Mouse (Mus musculus) limb, embryonic 14.5 days (tissue): ENCODE data around the gene Fgfr2. TPM values are rescaled to one million over a fixed set of nuclear protein-coding genes. Genes with fewer than 3 reads are reported as not detected.

Experiments
- ATAC-seq: fragments of 200-750 bp; cut with Nextera tagmentation; 2 replicates; pipeline ENCODE4 v1.8.0; 2017; ENCODE audit warnings: low read depth, moderate number of reproducible peaks, moderate TSS enrichment; ENCODE audit not compliant: low FRiP score
- DNase-seq: peaks from one replicate; pipeline ENCODE4 v3.0.0-alpha.2; 2015; ENCODE audit warnings: low spot score
- H3K27ac ChIP-seq: fragments of 300-500 bp; sonication (generic); replicated peaks from 2 replicates; pipeline ENCODE4 v1.5.1; 2014; ENCODE audit warnings: low read depth, mild to moderate bottlenecking, low read length, moderate library complexity, mixed read lengths
- H3K27me3 ChIP-seq: fragments of 300-500 bp; sonication (generic); 2 replicates; pipeline ENCODE4 v1.6.1; 2014; ENCODE audit warnings: low read length, mixed read lengths; ENCODE audit not compliant: control insufficient read depth, insufficient read depth
- H3K36me3 ChIP-seq: fragments of 300-500 bp; sonication (generic); 2 replicates; pipeline ENCODE4 v1.6.1; 2014; ENCODE audit warnings: mild to moderate bottlenecking, low read length, moderate library complexity, mixed read lengths; ENCODE audit not compliant: control insufficient read depth, insufficient read depth
- H3K4me1 ChIP-seq: fragments of 300-500 bp; sonication (generic); 2 replicates; pipeline ENCODE4 v1.6.1; 2014; ENCODE audit warnings: antibody characterized with exemption, low read length, mixed read lengths; ENCODE audit not compliant: control insufficient read depth, insufficient read depth
- H3K4me2 ChIP-seq: fragments of 300-500 bp; sonication (generic); replicated peaks from 2 replicates; pipeline ENCODE4 v1.6.1; 2014; ENCODE audit warnings: low read depth, mild to moderate bottlenecking, low read length, moderate library complexity; ENCODE audit not compliant: severe bottlenecking
- H3K4me3 ChIP-seq: fragments of 300-500 bp; sonication (generic); replicated peaks from 2 replicates; pipeline ENCODE4 v1.5.1; 2014; ENCODE audit warnings: low read length
- H3K9ac ChIP-seq: fragments of 300-500 bp; sonication (generic); 2 replicates; pipeline ENCODE4 v1.6.1; 2014; ENCODE audit warnings: mild to moderate bottlenecking, low read depth, low read length, moderate library complexity; ENCODE audit not compliant: severe bottlenecking
- H3K9me3 ChIP-seq: fragments of 300-500 bp; sonication (generic); 2 replicates; pipeline ENCODE4 v1.6.1; 2016; ENCODE audit warnings: low read length; ENCODE audit not compliant: control insufficient read depth
- POLR2A ChIP-seq: fragments of 200-500 bp; IDR thresholded peaks from 2 replicates; pipeline ENCODE4 v1.8.0; 2012; ENCODE audit warnings: inconsistent platforms, mild to moderate bottlenecking, moderate library complexity, borderline replicate concordance; ENCODE audit not compliant: insufficient read depth, insufficient read length; ENCODE audit errors: extremely low read depth
- WGBS: fragments of 180-500 bp; shearing (Covaris S2); extraction: QIAGEN DNeasy Blood & Tissue Kit; methylation state at CpG from one replicate; pipeline ENCODE4 v1.1.7; 2014; 5-methylcytosine and 5-hydroxymethylcytosine counted together
- polyA plus RNA-seq, 2 experiments: library from polyadenylated mRNA; depleted of rRNA in 1 of 2; stranded (reverse) in 1 of 2; unstranded in 1 of 2; fragments of >200 nt; fragmentation: Nextera tagmentation in 1 of 2; extraction: Ambion mirVana in 1 of 2; gene quantifications; 2 replicates each; pipeline versions ENCODE4 v1.2.1 to v1.2.3; 2012 to 2014

Gene Fgfr2
- polyA plus RNA-seq, 2 experiments: 131 to 133 TPM

- no peaks in the 10 kb centered on the region for H3K9me3 ChIP-seq
- ATAC-seq (no peak), DNase-seq (no peak)
- H3K27me3 ChIP-seq: no peaks in the 10 kb centered on the region
- no peaks in the 10 kb centered on the region for H3K36me3 ChIP-seq
- no peak overlapping the region for H3K9ac ChIP-seq
- H3K27ac ChIP-seq: no peak overlapping the region
- no peak for TF ChIP-seq POLR2A
- H3K4me1 ChIP-seq: no peaks in the 10 kb centered on the region
- WGBS: 34% methylated on average over 4 of the region's 4 CpGs
- no peak overlapping the region for H3K4me2 ChIP-seq
- H3K4me3 ChIP-seq: no peak overlapping the region
These were observed 2516.2 kb downstream of the Fgfr2 start for GRCm38 (mm10) chr7:130606958-130607357.

- no peak overlapping the region for H3K4me2 ChIP-seq
- H3K4me1 ChIP-seq: no peaks in the 10 kb centered on the region
- no peaks in the 10 kb centered on the region for H3K27me3 ChIP-seq
- DNase-seq: no peak
- no peak for TF ChIP-seq POLR2A
- no peak overlapping the region for H3K4me3 ChIP-seq
- no peaks in the 10 kb centered on the region for H3K9me3 ChIP-seq
- no peak overlapping the region for H3K9ac ChIP-seq
- ATAC-seq: no peak
- H3K27ac ChIP-seq: no peak overlapping the region
- H3K36me3 ChIP-seq: no peaks in the 10 kb centered on the region
- 12% methylated on average over 6 of the region's 6 CpGs for WGBS
These were observed 2518.0 kb downstream of the Fgfr2 start for GRCm38 (mm10) chr7:130605111-130605510.

- Histone ChIP-seq H3K9me3 (no peaks in the 10 kb centered on the region), H3K36me3 (no peaks in the 10 kb centered on the region), H3K4me3 (no peak overlapping the region), H3K4me1 (no peaks in the 10 kb centered on the region), H3K27ac (no peak overlapping the region), H3K9ac (no peak overlapping the region), H3K4me2 (no peak overlapping the region), H3K27me3 (no peaks in the 10 kb centered on the region)
- 60% methylated on average over 2 of the region's 2 CpGs for WGBS
- ATAC-seq: no peak
- no peak for TF ChIP-seq POLR2A
- DNase-seq: no peak
These were observed 2518.8 kb downstream of the Fgfr2 start for GRCm38 (mm10) chr7:130604390-130604789.

- 82% methylated on average over 5 of the region's 5 CpGs for WGBS
- H3K27me3 ChIP-seq: no peaks in the 10 kb centered on the region
- no peaks in the 10 kb centered on the region for H3K9me3 ChIP-seq
- no peak overlapping the region for H3K4me3 ChIP-seq
- no peak for TF ChIP-seq POLR2A
- H3K27ac ChIP-seq: no peak overlapping the region
- DNase-seq: no peak
- H3K4me1 ChIP-seq: no peaks in the 10 kb centered on the region
- ATAC-seq: no peak
- H3K36me3 ChIP-seq: no peaks in the 10 kb centered on the region
- H3K4me2 ChIP-seq: no peak overlapping the region
- H3K9ac ChIP-seq: no peak overlapping the region
These were observed 2519.6 kb downstream of the Fgfr2 start for GRCm38 (mm10) chr7:130603556-130603955.

GRCm38 (mm10) chr7:130602804-130603203, 2520.3 kb downstream of the Fgfr2 start:
- 77% methylated on average over 1 of the region's 1 CpGs for WGBS
- Histone ChIP-seq H3K9ac (no peak overlapping the region), H3K9me3 (no peaks in the 10 kb centered on the region), H3K4me2 (no peak overlapping the region), H3K27me3 (no peaks in the 10 kb centered on the region), H3K4me3 (no peak overlapping the region), H3K36me3 (no peaks in the 10 kb centered on the region), H3K4me1 (no peaks in the 10 kb centered on the region), H3K27ac (no peak overlapping the region)
- no peak for TF ChIP-seq POLR2A
- DNase-seq (no peak), ATAC-seq (no peak)

- no peak overlapping the region for H3K4me3 ChIP-seq
- WGBS: 72% methylated on average over 2 of the region's 2 CpGs
- ATAC-seq (no peak), DNase-seq (no peak)
- H3K4me1 ChIP-seq: no peaks in the 10 kb centered on the region
- H3K9ac ChIP-seq: no peak overlapping the region
- TF ChIP-seq POLR2A: no peak
- no peak overlapping the region for H3K4me2 ChIP-seq
- H3K27ac ChIP-seq: no peak overlapping the region
- no peaks in the 10 kb centered on the region for H3K36me3 ChIP-seq
- H3K9me3 ChIP-seq: no peaks in the 10 kb centered on the region
- H3K27me3 ChIP-seq: no peaks in the 10 kb centered on the region
These were observed 2522.6 kb downstream of the Fgfr2 start for GRCm38 (mm10) chr7:130600546-130600945.
